In the genomic region with DNA sequence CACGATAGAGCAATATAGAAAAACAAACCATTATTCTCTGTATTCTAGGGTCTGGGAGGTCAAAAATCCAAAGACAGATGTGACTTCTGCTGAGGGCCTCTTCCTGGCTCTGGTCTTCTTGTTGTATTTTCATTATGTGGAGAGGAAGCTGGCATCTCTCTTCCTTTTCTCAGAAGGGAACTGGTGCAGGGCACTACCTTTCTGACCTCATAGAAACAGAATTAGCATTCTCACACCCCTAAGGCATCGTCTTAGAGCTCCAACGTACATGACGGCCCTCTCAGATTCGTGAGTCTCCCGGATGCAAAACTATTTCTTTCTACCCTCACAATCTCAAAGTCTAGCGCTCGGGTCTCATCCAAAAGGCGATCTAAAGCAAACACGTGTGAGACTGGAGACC, we compare ENCODE assay signal across 23 mouse cellular contexts. TPM values are rescaled to one million over a fixed set of nuclear protein-coding genes. Genes with fewer than 3 reads are reported as not detected.
DNase-seq lines count a peak whose midpoint lies in the region; ATAC-seq lines count a peak whose summit lies in the region.
"Had no signal": no experiment of that assay in that cellular context is flagged by ENCODE, and none has a peak within 500 bp of the region (broad histone marks: within the 10 kb centered on the region; RNA-seq: fewer than 3 reads in every experiment).

No protein-coding gene starts in this region.

- DNase-seq in embryonic facial prominence, embryonic 10.5 days (ENCODE audit: low spot score), result no peak
- DNase-seq in intestine, embryonic 14.5 days (ENCODE audit: low spot score), result no peak
- no peak for DNase-seq in lung, postnatal 14 days
- DNase-seq in thymus, postnatal 10 days (ENCODE audit: low spot score in 2 of 2), result no peak
- DNase-seq: adrenal gland, postnatal 10 days; cerebellum, postnatal 10 days; gastrocnemius, adult 2 months; kidney, adult 18-20 months; kidney, postnatal 14 days; layer of hippocampus, postnatal 36 days; lung, postnatal 36 days; right cerebral cortex, adult 18-20 months had no signal

- H3K36me3 ChIP-seq in embryonic facial prominence, embryonic 12.5 days, result no peaks in the 10 kb centered on the region
- H3K36me3 ChIP-seq in embryonic facial prominence, embryonic 10.5 days (replicated peaks), result no peaks in the 10 kb centered on the region
- no peaks in the 10 kb centered on the region for H3K36me3 ChIP-seq in intestine, embryonic 14.5 days (ENCODE audit: control insufficient read depth, insufficient read depth, low read length)
- no peaks in the 10 kb centered on the region for H3K36me3 ChIP-seq in intestine, embryonic 16.5 days (ENCODE audit: control insufficient read depth, insufficient read depth, low read length)
- no peaks in the 10 kb centered on the region for H3K36me3 ChIP-seq in lung, embryonic 15.5 days
- H3K36me3 ChIP-seq: hindbrain, embryonic 15.5 days; midbrain, embryonic 10.5 days had no signal

- no peak overlapping the region for H3K9ac ChIP-seq in embryonic facial prominence, embryonic 12.5 days
- H3K9ac ChIP-seq in intestine, embryonic 14.5 days (ENCODE audit: low read length), result no peak overlapping the region
- H3K9ac ChIP-seq in intestine, embryonic 16.5 days (ENCODE audit: low read depth, low read length), result no peak overlapping the region
- no peak overlapping the region for H3K9ac ChIP-seq in lung, embryonic 15.5 days
- H3K9ac ChIP-seq: hindbrain, embryonic 15.5 days had no signal

- H3K4me3 ChIP-seq in embryonic facial prominence, embryonic 12.5 days, result no peak overlapping the region
- no peak overlapping the region for H3K4me3 ChIP-seq in embryonic facial prominence, embryonic 10.5 days
- H3K4me3 ChIP-seq in intestine, embryonic 14.5 days (ENCODE audit: low read depth, low read length), result no peak overlapping the region
- no peak overlapping the region for H3K4me3 ChIP-seq in intestine, embryonic 16.5 days (ENCODE audit: low read length)
- H3K4me3 ChIP-seq in lung, embryonic 15.5 days, result no peak overlapping the region
- H3K4me3 ChIP-seq: gastrocnemius, adult 2 months; hindbrain, embryonic 15.5 days; layer of hippocampus, adult 2 months; midbrain, embryonic 10.5 days had no signal

- peaks cover 38% of the 10 kb centered on the region for H3K4me1 ChIP-seq in embryonic facial prominence, embryonic 12.5 days
- peaks cover 26% of the 10 kb centered on the region for H3K4me1 ChIP-seq in embryonic facial prominence, embryonic 10.5 days
- H3K4me1 ChIP-seq in intestine, embryonic 14.5 days (replicated peaks; ENCODE audit: control insufficient read depth, insufficient read depth, low read length), result peaks cover 30% of the 10 kb centered on the region
- H3K4me1 ChIP-seq in intestine, embryonic 16.5 days (ENCODE audit: control insufficient read depth, insufficient read depth, low read length), result peaks cover 20% of the 10 kb centered on the region
- H3K4me1 ChIP-seq in lung, embryonic 15.5 days, result peaks cover 48% of the 10 kb centered on the region

- no peak for ATAC-seq in embryonic facial prominence, embryonic 12.5 days (ENCODE audit: insufficient number of reproducible peaks, insufficient read depth, low FRiP score, low TSS enrichment)
- ATAC-seq in intestine, embryonic 14.5 days (replicated peaks; ENCODE audit: low FRiP score, low TSS enrichment, low read depth), result no peak
- ATAC-seq in intestine, embryonic 16.5 days, result no peak
- ATAC-seq in lung, embryonic 15.5 days (ENCODE audit: borderline replicate concordance, extremely low read depth, low FRiP score, low TSS enrichment), result no peak
- ATAC-seq in megakaryocyte, adult 5-6 weeks (ENCODE audit: poor library complexity, severe bottlenecking), result peak; percentile 56
- ATAC-seq: Patski had no signal

- 65% methylated on average over 10 of the region's 10 CpGs for WGBS in embryonic facial prominence, embryonic 12.5 days
- 73% methylated on average over 10 of the region's 10 CpGs for WGBS in embryonic facial prominence, embryonic 10.5 days
- 50% methylated on average over 10 of the region's 10 CpGs for WGBS in intestine, embryonic 14.5 days
- 55% methylated on average over 10 of the region's 10 CpGs for WGBS in intestine, embryonic 16.5 days
- WGBS in lung, embryonic 15.5 days, result 44% methylated on average over 10 of the region's 10 CpGs

- H3K27ac ChIP-seq in embryonic facial prominence, embryonic 12.5 days, result peak overlapping the region; percentile 23; the same call in 1 of the 2 replicates
- no peak overlapping the region for H3K27ac ChIP-seq in embryonic facial prominence, embryonic 10.5 days (replicated peaks)
- peak overlapping the region; percentile 38; the same call in 1 of the 2 replicates for H3K27ac ChIP-seq in intestine, embryonic 14.5 days (ENCODE audit: low read depth)
- no peak overlapping the region for H3K27ac ChIP-seq in intestine, embryonic 16.5 days (ENCODE audit: low read length)
- H3K27ac ChIP-seq in lung, embryonic 15.5 days, result peak overlapping the region; percentile 84
- H3K27ac ChIP-seq: gastrocnemius, adult 2 months; hindbrain, embryonic 15.5 days; layer of hippocampus, adult 2 months had no signal

- no peaks in the 10 kb centered on the region for H3K27me3 ChIP-seq in embryonic facial prominence, embryonic 12.5 days
- H3K27me3 ChIP-seq in embryonic facial prominence, embryonic 10.5 days (replicated peaks; ENCODE audit: low read depth, poor library complexity, severe bottlenecking), result no peaks in the 10 kb centered on the region
- H3K27me3 ChIP-seq in intestine, embryonic 14.5 days (replicated peaks; ENCODE audit: control insufficient read depth, insufficient read depth, low read length), result no peaks in the 10 kb centered on the region
- H3K27me3 ChIP-seq in intestine, embryonic 16.5 days (replicated peaks; ENCODE audit: control insufficient read depth, insufficient read depth, low read length), result no peaks in the 10 kb centered on the region
- H3K27me3 ChIP-seq in lung, embryonic 15.5 days, result no peaks in the 10 kb centered on the region
- H3K27me3 ChIP-seq: hindbrain, embryonic 15.5 days; Patski had no signal

- no peak overlapping the region for H3K4me2 ChIP-seq in embryonic facial prominence, embryonic 12.5 days (replicated peaks)
- H3K4me2 ChIP-seq in intestine, embryonic 14.5 days (ENCODE audit: low read length), result no peak overlapping the region
- H3K4me2 ChIP-seq in intestine, embryonic 16.5 days (ENCODE audit: low read depth, low read length), result no peak overlapping the region
- H3K4me2 ChIP-seq in lung, embryonic 15.5 days, result no peak overlapping the region
- H3K4me2 ChIP-seq: hindbrain, embryonic 15.5 days had no signal

- H3K9me3 ChIP-seq in embryonic facial prominence, embryonic 12.5 days, result no peaks in the 10 kb centered on the region
- H3K9me3 ChIP-seq in embryonic facial prominence, embryonic 10.5 days, result no peaks in the 10 kb centered on the region
- no peaks in the 10 kb centered on the region for H3K9me3 ChIP-seq in intestine, embryonic 14.5 days (ENCODE audit: control insufficient read depth, low read length)
- H3K9me3 ChIP-seq in intestine, embryonic 16.5 days (ENCODE audit: control insufficient read depth, low read length), result no peaks in the 10 kb centered on the region
- no peaks in the 10 kb centered on the region for H3K9me3 ChIP-seq in lung, embryonic 15.5 days
- H3K9me3 ChIP-seq: hindbrain, embryonic 15.5 days; midbrain, embryonic 10.5 days had no signal

RNA-seq across cellular contexts. Expression of a gene that starts 16.3 kb away (rescaled TPM):
- polyA plus RNA-seq in embryonic facial prominence, embryonic 12.5 days (2016; fragmentation: Nextera tagmentation; extraction: Ambion mirVana), result 223 and 224 TPM in 2 replicates
- 152 and 155 TPM in 2 replicates for polyA plus RNA-seq in embryonic facial prominence, embryonic 10.5 days (2016; fragmentation: Nextera tagmentation; extraction: Ambion mirVana)
- polyA plus RNA-seq in intestine, embryonic 14.5 days (2014; fragmentation: Nextera tagmentation; extraction: Ambion mirVana), result 249 and 276 TPM in 2 replicates
- 365 and 370 TPM in 2 replicates for polyA plus RNA-seq in intestine, embryonic 16.5 days (2015; fragmentation: Nextera tagmentation; extraction: Ambion mirVana)
- polyA plus RNA-seq in lung, embryonic 15.5 days (2015; fragmentation: Nextera tagmentation; extraction: Ambion mirVana), result 217 and 222 TPM in 2 replicates
- 297 and 307 TPM in 2 replicates for total RNA-seq in megakaryocyte, adult 5-6 weeks (2015)
- total RNA-seq in megakaryocyte, adult 5-6 weeks (2017), result 232 and 285 TPM in 2 replicates

RNA-seq across cellular contexts. Expression of a gene that starts 51.7 kb away (rescaled TPM):
- not detected in 2 replicates for polyA plus RNA-seq in embryonic facial prominence, embryonic 12.5 days (2016; fragmentation: Nextera tagmentation; extraction: Ambion mirVana)
- 0.11 and 0.34 TPM in 2 replicates for polyA plus RNA-seq in embryonic facial prominence, embryonic 10.5 days (2016; fragmentation: Nextera tagmentation; extraction: Ambion mirVana)
- polyA plus RNA-seq in intestine, embryonic 14.5 days (2014; fragmentation: Nextera tagmentation; extraction: Ambion mirVana), result 0.42 and 0.65 TPM in 2 replicates
- 0.97 and 1.2 TPM in 2 replicates for polyA plus RNA-seq in intestine, embryonic 16.5 days (2015; fragmentation: Nextera tagmentation; extraction: Ambion mirVana)
- polyA plus RNA-seq in lung, embryonic 15.5 days (2015; fragmentation: Nextera tagmentation; extraction: Ambion mirVana), result 0.19 TPM in 1 of 2 replicates, not detected in the other
- 14.1 and 14.2 TPM in 2 replicates for total RNA-seq in megakaryocyte, adult 5-6 weeks (2015)
- total RNA-seq in megakaryocyte, adult 5-6 weeks (2017), result 6.9 and 10.2 TPM in 2 replicates
- total RNA-seq: left cerebral cortex, postnatal 25 days had no signal
- polyA plus RNA-seq: forebrain, embryonic 11.5 days; heart, embryonic 14.5 days had no signal

Comparison
In these comparisons a context has a peak if more than half of its experiments do, and no peak if none do; other contexts are left out.
1. H3K27ac ChIP-seq: peak in embryonic facial prominence, embryonic 12.5 days (single experiment), intestine, embryonic 14.5 days (single experiment) and lung, embryonic 15.5 days (single experiment); none in embryonic facial prominence, embryonic 10.5 days (single experiment) and intestine, embryonic 16.5 days (single experiment).